Mouse (Mus musculus) lung, postnatal 25 days (tissue): Measurements from ENCODE around the gene Asxl1.

Experiments used
- DNase-seq: peaks from one replicate; pipeline ENCODE4 v3.0.0; 2022; ENCODE audit warnings: low spot score

Asxl1 gene

GRCm38 (mm10) chr2:153345454-153346220 is at the start of gene Asxl1:
Gene Asxl1 (plus strand): TSS chr2:153345829.
- DNase-seq = peak; percentile 99

GRCm38 (mm10) chr2:153297771-153298170 is 47.9 kb upstream of the Asxl1 start:
- no peak for DNase-seq

GRCm38 (mm10) chr2:153298460-153298859 is 47.2 kb upstream of the Asxl1 start:
- peak; percentile 18 for DNase-seq

GRCm38 (mm10) chr2:153298863-153299262 is 46.8 kb upstream of the Asxl1 start:
- DNase-seq = peak; percentile 43

- no peak for DNase-seq
Measured at GRCm38 (mm10) chr2:153301123-153301522, 44.5 kb upstream of the Asxl1 start.

- no peak for DNase-seq
Measured at GRCm38 (mm10) chr2:153305240-153305639, 40.4 kb upstream of the Asxl1 start.

GRCm38 (mm10) chr2:153308586-153308985 is 37.0 kb upstream of the Asxl1 start:
- DNase-seq = no peak

GRCm38 (mm10) chr2:153309106-153309505 is 36.5 kb upstream of the Asxl1 start:
- DNase-seq = no peak

GRCm38 (mm10) chr2:153310228-153310627 is 35.4 kb upstream of the Asxl1 start:
- DNase-seq = no peak

GRCm38 (mm10) chr2:153312884-153313283 is 32.7 kb upstream of the Asxl1 start:
- no peak for DNase-seq

GRCm38 (mm10) chr2:153318408-153318807 is 27.2 kb upstream of the Asxl1 start:
- DNase-seq = peak; percentile 42

- peak; percentile 44 for DNase-seq
Measured at GRCm38 (mm10) chr2:153319036-153319643, 26.5 kb upstream of the Asxl1 start.

GRCm38 (mm10) chr2:153325706-153326376 is 19.8 kb upstream of the Asxl1 start:
- no peak for DNase-seq

- no peak for DNase-seq
Measured at GRCm38 (mm10) chr2:153332271-153332670, 13.4 kb upstream of the Asxl1 start.

GRCm38 (mm10) chr2:153332981-153333380 is 12.6 kb upstream of the Asxl1 start:
- DNase-seq = no peak

- peak; percentile 50 for DNase-seq
Measured at GRCm38 (mm10) chr2:153333822-153334232, 11.8 kb upstream of the Asxl1 start.

GRCm38 (mm10) chr2:153334281-153334680 is 11.3 kb upstream of the Asxl1 start:
- DNase-seq = no peak

- DNase-seq = no peak
Measured at GRCm38 (mm10) chr2:153336117-153336516, 9.5 kb upstream of the Asxl1 start.

GRCm38 (mm10) chr2:153338361-153339350 is 7.0 kb upstream of the Asxl1 start:
- no peak for DNase-seq

GRCm38 (mm10) chr2:153342166-153342565 is 3.5 kb upstream of the Asxl1 start:
- no peak for DNase-seq

GRCm38 (mm10) chr2:153342602-153343001 is 3.0 kb upstream of the Asxl1 start:
- no peak for DNase-seq

- DNase-seq = no peak
Measured at GRCm38 (mm10) chr2:153343191-153343590, 2.4 kb upstream of the Asxl1 start.
